Mouse (Mus musculus) heart, embryonic 15.5 days (tissue): ENCODE measurements at regions not wholly inside any gene's neighbourhood (a gene's known extent, or its start where the extent isn't known, plus 50 kb on each side); places are given as distances from the start of the nearest gene placed in this dataset.

Experiments used
- ATAC-seq: fragments of 200-750 bp; cut with Nextera tagmentation; replicated peaks from 2 replicates; pipeline ENCODE4 v1.8.0; 2017; ENCODE audit warnings: low read depth, moderate TSS enrichment; ENCODE audit not compliant: insufficient number of reproducible peaks, insufficient read depth, low FRiP score
- H3K27ac ChIP-seq: fragments of 300-500 bp; sonication (generic); 2 replicates; pipeline ENCODE4 v1.5.1; 2015; ENCODE audit warnings: mild to moderate bottlenecking, inconsistent platforms
- H3K27me3 ChIP-seq: fragments of 300-500 bp; sonication (generic); 2 replicates; pipeline ENCODE4 v1.6.1; 2015; ENCODE audit warnings: inconsistent platforms
- H3K36me3 ChIP-seq: fragments of 300-500 bp; sonication (generic); 2 replicates; pipeline ENCODE4 v1.6.1; 2015; ENCODE audit warnings: mild to moderate bottlenecking, inconsistent platforms
- H3K4me1 ChIP-seq: fragments of 300-500 bp; sonication (generic); replicated peaks from 2 replicates; pipeline ENCODE4 v1.6.1; 2015; ENCODE audit warnings: inconsistent platforms
- H3K4me2 ChIP-seq: fragments of 300-500 bp; sonication (generic); 2 replicates; pipeline ENCODE4 v1.6.1; 2015; ENCODE audit warnings: inconsistent platforms, mild to moderate bottlenecking, moderate library complexity
- H3K4me3 ChIP-seq: fragments of 300-500 bp; sonication (generic); 2 replicates; pipeline ENCODE4 v1.5.1; 2015; ENCODE audit warnings: mild to moderate bottlenecking, inconsistent platforms
- H3K9ac ChIP-seq: fragments of 300-500 bp; sonication (generic); 2 replicates; pipeline ENCODE4 v1.6.1; 2015; ENCODE audit warnings: mild to moderate bottlenecking, inconsistent platforms
- H3K9me3 ChIP-seq: fragments of 300-500 bp; sonication (generic); replicated peaks from 2 replicates; pipeline ENCODE4 v1.6.1; 2016; ENCODE audit warnings: inconsistent platforms
- WGBS: fragments of 180-500 bp; shearing (Covaris S2); methylation state at CpG from one replicate; pipeline ENCODE4 v1.1.7; 2015; ENCODE audit warnings: mixed read lengths; 5-methylcytosine and 5-hydroxymethylcytosine counted together

GRCm38 (mm10) chr11:89932231-89932865 is 70.3 kb downstream of the Pctp start:
- Histone ChIP-seq H3K36me3 (no peaks in the 10 kb centered on the region), H3K4me1 (no peaks in the 10 kb centered on the region), H3K9ac (no peak overlapping the region), H3K27ac (no peak overlapping the region), H3K27me3 (no peaks in the 10 kb centered on the region), H3K4me3 (no peak overlapping the region), H3K9me3 (no peaks in the 10 kb centered on the region), H3K4me2 (no peak overlapping the region)
- no peak for ATAC-seq
- 73% methylated on average over 8 of the region's 8 CpGs for WGBS

- Histone ChIP-seq H3K4me1 (no peaks in the 10 kb centered on the region), H3K9me3 (no peaks in the 10 kb centered on the region), H3K27me3 (no peaks in the 10 kb centered on the region), H3K9ac (no peak overlapping the region), H3K4me3 (no peak overlapping the region), H3K27ac (no peak overlapping the region), H3K36me3 (no peaks in the 10 kb centered on the region), H3K4me2 (no peak overlapping the region)
- no peak for ATAC-seq
- WGBS: 73% methylated on average over 12 of the region's 12 CpGs
Measured at GRCm38 (mm10) chr11:89929115-89929988, 73.3 kb downstream of the Pctp start.

GRCm38 (mm10) chr11:89927483-89928156 is 75.1 kb downstream of the Pctp start:
- no peaks in the 10 kb centered on the region for H3K27me3 ChIP-seq
- H3K27ac ChIP-seq: no peak overlapping the region
- no peak overlapping the region for H3K9ac ChIP-seq
- 80% methylated on average over 3 of the region's 3 CpGs for WGBS
- no peaks in the 10 kb centered on the region for H3K36me3 ChIP-seq
- ATAC-seq: no peak
- H3K4me1 ChIP-seq: peaks cover under 1% of the 10 kb centered on the region; the same call in 1 of the 2 replicates
- no peak overlapping the region for H3K4me3 ChIP-seq
- no peaks in the 10 kb centered on the region for H3K9me3 ChIP-seq
- no peak overlapping the region for H3K4me2 ChIP-seq

DNA sequence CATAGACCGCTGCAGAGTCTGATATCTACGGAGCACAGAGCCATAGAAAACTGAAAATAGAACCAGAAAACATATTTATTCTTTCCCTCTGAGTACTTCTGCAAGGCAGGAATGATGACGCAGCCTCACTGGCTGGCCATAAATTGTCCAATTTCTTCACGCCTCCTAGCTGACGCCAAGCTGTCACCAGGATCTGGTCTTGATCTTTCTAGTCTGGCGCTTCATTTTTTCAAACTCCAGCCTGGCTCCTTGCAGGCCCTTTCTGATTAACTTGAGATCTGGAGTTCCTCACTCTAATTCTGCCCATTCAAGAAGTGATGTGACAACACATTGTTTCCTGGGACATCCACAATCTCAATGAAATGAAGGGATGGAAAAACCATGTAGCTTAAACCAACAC is 80.1 kb downstream of the Pctp start:
- 24% methylated on average over 6 of the region's 6 CpGs for WGBS
- H3K4me2 ChIP-seq: no peak overlapping the region
- H3K36me3 ChIP-seq: no peaks in the 10 kb centered on the region
- H3K9me3 ChIP-seq: no peaks in the 10 kb centered on the region
- ATAC-seq: 0 out of 2 replicates have a peak, but pooled peaks have one; percentile 18
- H3K9ac ChIP-seq: no peak overlapping the region
- peaks cover 5% of the 10 kb centered on the region; the same call in 1 of the 2 replicates for H3K4me1 ChIP-seq
- no peak overlapping the region for H3K4me3 ChIP-seq
- H3K27ac ChIP-seq: no peak overlapping the region
- peaks cover 4% of the 10 kb centered on the region; the same call in 1 of the 2 replicates for H3K27me3 ChIP-seq

DNA sequence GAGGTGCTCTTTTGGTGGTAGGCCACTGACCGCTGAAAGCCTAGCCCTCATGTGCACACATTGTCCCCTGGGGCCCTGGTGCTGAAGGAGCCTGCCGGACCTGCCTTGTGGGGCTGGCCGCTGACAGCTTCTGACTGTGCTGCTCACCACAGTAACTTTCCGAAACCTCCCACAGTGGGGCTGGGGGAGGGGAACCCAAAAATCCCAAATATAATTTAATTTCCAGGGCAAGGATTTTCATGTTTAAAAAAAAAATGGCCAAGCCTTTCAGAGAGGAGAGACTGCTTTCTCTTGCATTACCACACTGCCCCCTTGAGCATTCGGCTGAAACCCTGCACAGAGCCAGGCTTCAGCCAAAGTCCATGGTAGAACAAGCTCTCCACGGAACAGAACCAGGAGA is 81.5 kb downstream of the Pctp start:
- 35% methylated on average over 6 of the region's 6 CpGs for WGBS
- ATAC-seq: no peak
- Histone ChIP-seq H3K9me3 (no peaks in the 10 kb centered on the region), H3K4me2 (no peak overlapping the region), H3K27ac (no peak overlapping the region), H3K9ac (no peak overlapping the region), H3K27me3 (peaks cover 4% of the 10 kb centered on the region; the same call in 1 of the 2 replicates), H3K4me3 (no peak overlapping the region), H3K36me3 (no peaks in the 10 kb centered on the region), H3K4me1 (peaks cover 5% of the 10 kb centered on the region; the same call in 1 of the 2 replicates)

GRCm38 (mm10) chr11:89915795-89916194 is 86.9 kb downstream of the Pctp start:
- Histone ChIP-seq H3K4me1 (0 out of 2 replicates have a peak, but pooled peaks cover 4% of the 10 kb centered on the region), H3K9me3 (no peaks in the 10 kb centered on the region), H3K4me3 (no peak overlapping the region), H3K27me3 (peaks cover 4% of the 10 kb centered on the region; the same call in 1 of the 2 replicates), H3K9ac (no peak overlapping the region), H3K4me2 (no peak overlapping the region), H3K27ac (no peak overlapping the region), H3K36me3 (no peaks in the 10 kb centered on the region)
- 70% methylated on average over 4 of the region's 4 CpGs for WGBS
- no peak for ATAC-seq

DNA sequence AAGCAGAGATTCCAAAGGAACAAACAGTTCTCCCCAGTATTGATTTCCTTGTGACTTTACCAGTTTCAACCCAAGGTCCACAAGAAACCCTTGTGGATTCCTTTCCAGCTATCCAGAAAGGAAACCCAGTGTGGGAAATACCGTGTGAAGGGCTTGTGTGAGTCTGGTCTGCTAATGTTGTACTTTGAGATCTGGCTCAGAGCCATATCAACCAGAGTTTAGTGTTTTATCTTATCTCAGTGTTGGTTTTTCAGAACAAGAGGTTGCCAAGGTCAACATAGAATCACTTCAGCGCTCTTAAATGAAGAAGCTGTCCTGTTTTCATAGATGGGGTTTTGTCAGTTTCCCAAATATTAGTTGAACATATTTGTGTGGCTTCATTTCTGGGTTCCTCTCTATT is 88.1 kb downstream of the Pctp start:
- no peak overlapping the region for H3K9ac ChIP-seq
- no peaks in the 10 kb centered on the region for H3K36me3 ChIP-seq
- H3K4me2 ChIP-seq: no peak overlapping the region
- no peak for ATAC-seq
- no peak overlapping the region for H3K4me3 ChIP-seq
- no peaks in the 10 kb centered on the region for H3K9me3 ChIP-seq
- H3K27ac ChIP-seq: no peak overlapping the region
- WGBS: 15% methylated on average over 2 of the region's 2 CpGs
- peaks cover 4% of the 10 kb centered on the region; the same call in 1 of the 2 replicates for H3K27me3 ChIP-seq
- 0 out of 2 replicates have a peak, but pooled peaks cover 4% of the 10 kb centered on the region for H3K4me1 ChIP-seq

DNA sequence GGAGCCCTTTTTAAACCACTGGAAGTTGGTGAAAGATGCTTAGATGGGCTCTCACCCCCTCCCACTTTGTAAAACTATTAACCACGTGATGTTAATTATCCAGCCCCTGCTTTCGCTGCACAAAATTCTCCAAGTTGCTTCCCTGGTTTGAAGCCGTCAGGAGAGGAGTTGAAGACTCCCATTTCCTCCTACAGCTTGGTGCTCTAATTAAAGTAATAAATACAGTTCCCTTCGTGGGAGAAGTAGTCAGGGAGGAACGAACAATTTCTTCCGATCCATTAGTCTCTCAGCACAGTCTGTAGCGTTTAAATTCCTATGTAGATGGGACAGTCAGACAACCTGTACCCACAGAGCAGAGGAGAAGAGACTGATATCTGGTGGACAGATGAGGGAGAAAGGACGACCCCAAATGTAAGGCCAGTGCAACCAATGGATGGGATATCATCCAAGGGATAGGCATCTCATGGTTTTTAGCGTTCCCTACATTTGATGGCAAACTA is 101.4 kb downstream of the Pctp start:
- Histone ChIP-seq H3K27ac (no peak overlapping the region), H3K36me3 (no peaks in the 10 kb centered on the region), H3K4me2 (no peak overlapping the region), H3K9me3 (no peaks in the 10 kb centered on the region), H3K27me3 (no peaks in the 10 kb centered on the region), H3K9ac (no peak overlapping the region), H3K4me3 (no peak overlapping the region), H3K4me1 (no peaks in the 10 kb centered on the region)
- ATAC-seq: no peak
- WGBS: 71% methylated on average over 9 of the region's 9 CpGs

GRCm38 (mm10) chr11:89898516-89898915 is 104.2 kb downstream of the Pctp start:
- H3K4me2 ChIP-seq: no peak overlapping the region
- ATAC-seq: no peak
- no peaks in the 10 kb centered on the region for H3K36me3 ChIP-seq
- H3K4me3 ChIP-seq: no peak overlapping the region
- H3K27ac ChIP-seq: no peak overlapping the region
- no peak overlapping the region for H3K9ac ChIP-seq
- 74% methylated on average over 4 of the region's 4 CpGs for WGBS
- no peaks in the 10 kb centered on the region for H3K4me1 ChIP-seq
- H3K9me3 ChIP-seq: no peaks in the 10 kb centered on the region
- H3K27me3 ChIP-seq: no peaks in the 10 kb centered on the region

GRCm38 (mm10) chr11:89896854-89897253 is 105.8 kb downstream of the Pctp start:
- Histone ChIP-seq H3K9me3 (no peaks in the 10 kb centered on the region), H3K27ac (no peak overlapping the region), H3K4me3 (no peak overlapping the region), H3K4me1 (no peaks in the 10 kb centered on the region), H3K36me3 (no peaks in the 10 kb centered on the region), H3K27me3 (no peaks in the 10 kb centered on the region), H3K9ac (no peak overlapping the region), H3K4me2 (no peak overlapping the region)
- ATAC-seq: no peak
- WGBS: 60% methylated on average over 3 of the region's 3 CpGs

GRCm38 (mm10) chr11:89871587-89871986 is 94.1 kb upstream of the Ankfn1 start:
- WGBS: 48% methylated on average over 2 of the region's 2 CpGs
- no peak overlapping the region for H3K9ac ChIP-seq

More at GRCm38 (mm10) chr11:89871587-89871986, 94.1 kb upstream of the Ankfn1 start:
- H3K27me3 ChIP-seq: no peaks in the 10 kb centered on the region
- no peak overlapping the region for H3K27ac ChIP-seq
- H3K4me3 ChIP-seq: no peak overlapping the region
- H3K36me3 ChIP-seq: no peaks in the 10 kb centered on the region
- no peaks in the 10 kb centered on the region for H3K4me1 ChIP-seq
- no peak for ATAC-seq
- H3K4me2 ChIP-seq: no peak overlapping the region
- H3K9me3 ChIP-seq: no peaks in the 10 kb centered on the region
